Mouse (Mus musculus): ENCODE results near the gene Kptn. TPM values are rescaled to one million over a fixed set of nuclear protein-coding genes. Genes with fewer than 3 reads are reported as not detected.

The Kptn gene
- polyA plus RNA-seq, 1 experiment = 2.1 TPM

DNA sequence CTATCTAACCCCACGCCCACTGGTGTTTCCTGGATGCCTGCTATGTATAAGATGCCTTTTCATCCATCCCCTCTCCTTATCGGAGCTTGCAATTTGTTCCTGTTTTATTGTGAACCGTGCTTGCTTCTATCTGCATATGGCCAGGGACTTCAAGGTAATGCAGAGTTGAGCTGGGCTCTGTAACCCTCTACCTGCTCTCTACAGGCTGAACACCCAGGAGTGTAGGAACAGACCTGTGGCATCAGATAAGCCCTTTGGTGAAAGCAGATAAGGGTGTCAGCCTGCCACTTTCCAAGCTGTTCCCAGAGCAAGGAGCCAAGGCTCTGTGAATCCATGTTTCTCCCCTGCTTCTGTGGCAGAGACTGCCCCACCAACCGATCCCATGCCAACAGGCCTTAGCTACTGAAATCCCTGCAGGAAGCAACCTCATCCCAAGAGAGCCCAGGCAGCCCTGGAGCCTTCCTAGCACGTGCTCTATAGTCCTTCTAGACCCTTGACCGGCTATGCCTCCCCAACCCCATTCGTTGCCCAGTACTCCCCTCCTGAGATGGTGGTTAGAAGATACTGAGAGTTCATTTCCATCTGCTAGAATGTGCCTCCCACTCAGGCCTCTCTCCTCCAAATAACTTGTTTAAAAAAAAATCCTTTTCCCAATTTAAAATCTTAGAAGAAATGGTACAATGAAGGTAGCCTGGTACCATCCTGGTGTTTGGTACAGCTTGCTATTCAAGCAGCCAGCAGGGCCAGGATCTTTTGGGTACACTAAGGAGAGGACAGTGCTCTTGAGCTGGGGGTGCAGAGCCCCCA, 8.2 kb upstream of the Kptn start:
- H3K9me3 ChIP-seq (ENCODE audit: control insufficient read depth, low read length) = no peaks in the 10 kb centered on the region
- H3K4me1 ChIP-seq (ENCODE audit: control insufficient read depth) = peaks cover 15% of the 10 kb centered on the region
- no peak overlapping the region for H3K4me3 ChIP-seq (replicated peaks)
- TF ChIP-seq GATA1 (IDR thresholded peaks at IDR 0.05; ENCODE audit: low read length) (peak; percentile 35; the same call in 1 of the 2 replicates), TAL1 (IDR thresholded peaks at IDR 0.05; ENCODE audit: low read length) (no peak)
- no peaks in the 10 kb centered on the region for H3K27me3 ChIP-seq (ENCODE audit: control insufficient read depth)
- H3K36me3 ChIP-seq (ENCODE audit: control insufficient read depth) = peaks cover 100% of the 10 kb centered on the region

DNA sequence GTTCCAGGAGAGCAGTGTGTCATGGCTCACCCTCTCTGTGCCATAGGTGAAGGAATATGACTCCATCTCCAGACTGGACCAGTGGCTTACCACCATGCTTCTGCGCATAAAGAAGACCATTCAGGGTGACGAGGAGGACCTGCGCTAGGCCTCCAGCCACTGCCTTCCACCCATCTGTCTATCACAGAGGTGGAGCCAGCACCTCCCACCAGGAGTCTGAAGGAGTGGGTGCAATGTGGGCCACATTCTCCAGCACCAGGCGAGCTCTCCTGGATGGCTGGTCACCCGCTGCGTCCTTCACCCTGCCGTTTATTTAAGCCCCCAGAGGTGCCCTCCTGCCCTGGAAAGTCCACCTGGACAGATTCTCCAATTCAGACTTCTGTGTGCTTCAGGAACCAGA, 3.3 kb upstream of the Kptn start:
- Histone ChIP-seq H3K27me3 (ENCODE audit: control insufficient read depth) (no peaks in the 10 kb centered on the region), H3K9me3 (ENCODE audit: control insufficient read depth, low read length) (no peaks in the 10 kb centered on the region), H3K4me3 (replicated peaks) (no peak overlapping the region), H3K4me1 (ENCODE audit: control insufficient read depth) (peaks cover 23% of the 10 kb centered on the region), H3K36me3 (ENCODE audit: control insufficient read depth) (peaks cover 73% of the 10 kb centered on the region)
- no peak for TF ChIP-seq TAL1 (IDR thresholded peaks at IDR 0.05; ENCODE audit: low read length)
- TF ChIP-seq GATA1 (IDR thresholded peaks at IDR 0.05; ENCODE audit: low read length) = no peak

DNA sequence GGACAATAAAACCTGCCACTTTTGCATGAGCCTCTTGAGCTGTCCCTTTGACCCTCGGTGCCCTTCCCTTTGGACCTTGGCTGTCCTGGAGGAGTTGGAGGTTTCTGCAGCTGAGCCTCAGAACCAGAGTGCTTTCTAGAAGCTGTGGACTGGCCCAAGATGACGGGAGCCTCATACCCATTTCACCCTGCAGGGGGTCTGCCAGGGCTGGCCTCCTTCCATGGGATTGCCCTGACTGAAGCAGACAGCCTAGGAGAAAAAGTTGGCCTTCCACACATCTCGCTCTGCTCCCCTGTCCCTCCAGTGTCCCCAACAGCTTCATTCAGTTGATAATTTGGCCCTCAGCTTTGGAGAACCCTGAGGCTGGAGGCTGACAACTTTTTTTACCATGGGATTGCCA, 2.6 kb upstream of the Kptn start:
- Histone ChIP-seq H3K4me1 (ENCODE audit: control insufficient read depth) (peaks cover 23% of the 10 kb centered on the region), H3K36me3 (ENCODE audit: control insufficient read depth) (peaks cover 66% of the 10 kb centered on the region), H3K9me3 (ENCODE audit: control insufficient read depth, low read length) (no peaks in the 10 kb centered on the region), H3K27me3 (ENCODE audit: control insufficient read depth) (no peaks in the 10 kb centered on the region), H3K4me3 (replicated peaks) (no peak overlapping the region)
- TF ChIP-seq TAL1 (IDR thresholded peaks at IDR 0.05; ENCODE audit: low read length) = no peak
- TF ChIP-seq GATA1 (IDR thresholded peaks at IDR 0.05; ENCODE audit: low read length) = no peak

DNA sequence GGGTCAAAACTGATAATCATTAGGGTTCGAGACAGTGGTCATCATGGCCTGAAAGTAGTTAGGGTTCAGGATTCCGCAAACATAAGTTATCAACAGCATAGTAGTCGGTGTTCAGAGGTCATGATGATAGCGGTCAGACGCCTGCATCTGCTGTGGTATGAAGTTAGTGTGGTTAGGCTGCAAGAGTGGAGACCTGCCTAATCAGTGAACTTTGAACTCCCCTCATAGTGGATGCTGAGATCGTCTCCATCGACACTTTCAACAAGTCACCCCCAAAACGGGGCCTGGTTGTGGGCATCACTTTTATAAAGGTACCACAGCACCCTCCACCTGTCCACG, 536 bp downstream of the Kptn start:
- peaks cover 23% of the 10 kb centered on the region for H3K4me1 ChIP-seq (ENCODE audit: control insufficient read depth)
- H3K9me3 ChIP-seq (ENCODE audit: control insufficient read depth, low read length) = no peaks in the 10 kb centered on the region
- TF ChIP-seq GATA1 (IDR thresholded peaks at IDR 0.05; ENCODE audit: low read length) = no peak
- TF ChIP-seq TAL1 (IDR thresholded peaks at IDR 0.05; ENCODE audit: low read length) = no peak
- peak overlapping the region; percentile 78 for H3K4me3 ChIP-seq (replicated peaks)
- H3K36me3 ChIP-seq (ENCODE audit: control insufficient read depth) = peaks cover 37% of the 10 kb centered on the region
- H3K27me3 ChIP-seq (ENCODE audit: control insufficient read depth) = no peaks in the 10 kb centered on the region

DNA sequence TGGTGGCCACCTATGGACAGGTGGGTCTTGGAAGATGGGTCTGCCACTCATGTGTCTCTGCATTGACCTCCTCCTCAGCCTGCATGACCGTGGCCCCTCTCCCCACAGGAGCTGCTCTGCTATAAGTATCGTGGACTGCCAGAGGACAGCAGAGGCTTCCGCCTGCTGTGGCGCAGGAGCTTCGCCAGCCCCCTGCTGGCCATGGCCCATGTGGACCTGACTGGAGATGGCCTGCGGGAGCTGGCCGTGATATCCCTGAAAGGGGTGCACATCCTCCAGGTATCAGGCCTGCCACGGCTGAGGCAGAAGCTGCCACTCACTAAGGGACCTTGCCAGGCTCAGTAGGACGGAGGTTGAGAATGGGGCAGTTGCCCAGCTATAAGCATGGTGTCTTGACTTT, 6.1 kb downstream of the Kptn start:
- Histone ChIP-seq H3K4me3 (replicated peaks) (no peak overlapping the region), H3K4me1 (ENCODE audit: control insufficient read depth) (peaks cover 5% of the 10 kb centered on the region), H3K27me3 (ENCODE audit: control insufficient read depth) (peaks cover 15% of the 10 kb centered on the region), H3K36me3 (ENCODE audit: control insufficient read depth) (peaks cover 5% of the 10 kb centered on the region), H3K9me3 (ENCODE audit: control insufficient read depth, low read length) (no peaks in the 10 kb centered on the region)
- no peak for TF ChIP-seq TAL1 (IDR thresholded peaks at IDR 0.05; ENCODE audit: low read length)
- TF ChIP-seq GATA1 (IDR thresholded peaks at IDR 0.05; ENCODE audit: low read length) = no peak

DNA sequence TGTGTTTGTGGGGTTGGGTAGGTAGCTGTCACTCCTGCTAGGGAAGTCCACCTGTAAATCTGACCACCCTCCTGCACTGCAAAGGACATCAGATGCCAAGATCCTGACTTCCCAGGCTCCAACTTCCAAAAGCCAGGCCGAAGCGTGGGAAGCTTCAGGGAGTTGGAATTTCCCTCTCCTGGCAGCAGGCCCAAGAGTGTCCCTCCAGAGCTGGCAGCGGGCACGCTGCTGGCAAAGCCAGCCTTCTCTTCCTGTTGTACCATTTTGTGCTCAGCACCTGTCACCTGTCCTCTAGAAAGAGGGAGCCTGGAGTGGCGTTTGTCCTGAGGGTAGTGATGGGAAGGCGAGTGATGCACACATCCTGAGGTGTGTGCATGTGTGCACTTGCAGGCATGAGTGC, 8.6 kb downstream of the Kptn start:
- peaks cover 5% of the 10 kb centered on the region for H3K36me3 ChIP-seq (ENCODE audit: control insufficient read depth)
- TF ChIP-seq GATA1 (IDR thresholded peaks at IDR 0.05; ENCODE audit: low read length) (no peak), TAL1 (IDR thresholded peaks at IDR 0.05; ENCODE audit: low read length) (no peak)
- no peaks in the 10 kb centered on the region for H3K9me3 ChIP-seq (ENCODE audit: control insufficient read depth, low read length)
- H3K27me3 ChIP-seq (ENCODE audit: control insufficient read depth) = peaks cover 39% of the 10 kb centered on the region
- H3K4me1 ChIP-seq (ENCODE audit: control insufficient read depth) = peaks cover 5% of the 10 kb centered on the region
- no peak overlapping the region for H3K4me3 ChIP-seq (replicated peaks)

DNA sequence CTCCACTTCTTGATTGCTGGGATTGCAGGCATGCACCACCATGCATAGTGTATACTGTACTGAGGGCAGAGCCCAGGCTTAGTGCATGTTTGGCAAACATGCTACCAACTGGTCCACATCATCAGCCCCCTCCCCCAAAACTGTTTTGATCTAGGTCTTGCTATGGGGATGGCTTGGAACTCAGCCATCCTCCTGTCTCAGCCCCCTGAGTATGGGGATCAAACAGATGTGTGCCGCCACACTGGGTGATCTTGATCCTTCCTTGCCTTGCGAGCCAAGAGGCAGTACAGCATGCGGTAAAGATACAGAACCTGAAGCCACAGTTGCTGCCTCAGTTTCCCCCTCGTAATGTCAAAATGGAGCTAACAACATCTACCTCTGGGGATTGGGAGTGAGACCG, 9.2 kb downstream of the Kptn start:
- TF ChIP-seq TAL1 (IDR thresholded peaks at IDR 0.05; ENCODE audit: low read length) = no peak
- no peak for TF ChIP-seq GATA1 (IDR thresholded peaks at IDR 0.05; ENCODE audit: low read length)
- no peaks in the 10 kb centered on the region for H3K9me3 ChIP-seq (ENCODE audit: control insufficient read depth, low read length)
- H3K4me1 ChIP-seq (ENCODE audit: control insufficient read depth) = peaks cover 5% of the 10 kb centered on the region
- H3K27me3 ChIP-seq (ENCODE audit: control insufficient read depth) = peaks cover 41% of the 10 kb centered on the region
- H3K36me3 ChIP-seq (ENCODE audit: control insufficient read depth) = peaks cover 5% of the 10 kb centered on the region
- no peak overlapping the region for H3K4me3 ChIP-seq (replicated peaks)

DNA sequence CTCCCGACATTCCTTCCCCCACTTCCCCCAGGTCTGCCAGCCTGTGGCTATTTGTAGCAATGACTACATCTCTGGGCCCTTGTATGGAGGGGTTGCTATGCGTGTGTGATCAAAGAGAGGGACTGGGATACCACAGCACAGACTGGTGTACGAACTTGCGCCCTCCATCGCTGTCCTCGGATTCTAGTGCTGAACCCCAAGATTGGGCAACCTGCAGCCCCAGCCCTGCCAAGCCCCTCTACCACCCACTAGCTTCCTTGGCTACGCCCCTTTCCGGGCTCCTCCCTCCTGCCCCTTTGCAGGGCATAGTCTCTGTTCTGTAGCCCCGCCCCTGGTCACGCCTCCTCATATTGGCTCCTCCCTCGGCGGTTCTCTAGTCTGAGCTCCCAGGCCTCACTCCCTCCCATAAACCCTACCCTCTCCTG, 9.7 kb downstream of the Kptn start, which contains the start of gene Slc8a2:
Gene Slc8a2 (plus strand): TSS at position 406 of the 425 bp plus-strand sequence.
- peaks cover 5% of the 10 kb centered on the region for H3K4me1 ChIP-seq (ENCODE audit: control insufficient read depth)
- H3K9me3 ChIP-seq (ENCODE audit: control insufficient read depth, low read length) = no peaks in the 10 kb centered on the region
- TF ChIP-seq GATA1 (IDR thresholded peaks at IDR 0.05; ENCODE audit: low read length) = no peak
- no peak for TF ChIP-seq TAL1 (IDR thresholded peaks at IDR 0.05; ENCODE audit: low read length)
- H3K4me3 ChIP-seq (replicated peaks) = no peak within 1 kb of the TSS
- peaks cover 41% of the 10 kb centered on the region for H3K27me3 ChIP-seq (ENCODE audit: control insufficient read depth)
- H3K36me3 ChIP-seq (ENCODE audit: control insufficient read depth) = peaks cover 5% of the 10 kb centered on the region

DNA sequence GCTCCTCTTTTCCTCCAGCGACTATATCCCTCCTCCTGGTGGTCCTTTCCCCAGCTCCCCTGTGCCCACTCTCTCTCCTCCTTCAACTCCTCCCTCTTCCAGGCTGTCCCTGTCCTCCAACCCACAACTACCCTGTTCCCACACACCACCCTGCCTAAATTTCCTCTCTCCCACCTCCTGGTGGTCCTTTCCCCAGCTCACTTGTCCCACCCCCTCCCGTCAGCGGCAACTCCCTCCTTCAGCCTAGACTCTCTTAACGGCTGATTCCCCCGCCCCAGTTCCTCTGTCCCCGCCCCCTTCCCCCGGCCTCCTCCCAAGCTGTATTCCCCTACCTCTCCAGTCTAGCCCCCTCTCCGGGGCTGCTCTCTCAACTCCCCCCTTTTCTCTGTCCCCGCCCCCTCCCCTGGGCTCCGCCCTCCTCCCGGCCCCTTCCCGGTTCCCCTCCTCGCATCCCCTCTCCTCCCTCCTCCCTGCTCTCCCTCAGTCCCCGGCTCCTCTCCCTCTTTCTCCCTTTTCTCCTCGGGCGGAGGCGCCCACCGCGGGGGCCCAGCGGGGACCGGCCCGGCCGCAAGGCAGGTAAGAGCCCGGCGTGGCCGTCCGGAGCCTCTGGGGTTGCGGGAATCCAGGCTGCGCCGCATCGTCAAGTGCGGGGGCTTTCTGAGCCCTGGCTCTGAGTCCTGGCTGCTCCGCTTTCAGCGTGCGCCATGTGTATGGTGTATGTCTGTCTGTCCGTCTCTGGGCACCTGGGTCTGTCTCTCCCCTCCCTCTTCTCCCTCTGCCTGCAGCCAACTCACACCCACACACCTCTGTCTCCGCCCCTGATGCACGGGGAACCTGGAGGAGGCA, 10.4 kb downstream of the Kptn start:
- no peaks in the 10 kb centered on the region for H3K9me3 ChIP-seq (ENCODE audit: control insufficient read depth, low read length)
- H3K36me3 ChIP-seq (ENCODE audit: control insufficient read depth) = peaks cover 5% of the 10 kb centered on the region
- peaks cover 5% of the 10 kb centered on the region for H3K4me1 ChIP-seq (ENCODE audit: control insufficient read depth)
- H3K27me3 ChIP-seq (ENCODE audit: control insufficient read depth) = peaks cover 41% of the 10 kb centered on the region
- no peak for TF ChIP-seq GATA1 (IDR thresholded peaks at IDR 0.05; ENCODE audit: low read length)
- TF ChIP-seq TAL1 (IDR thresholded peaks at IDR 0.05; ENCODE audit: low read length) = no peak
- H3K4me3 ChIP-seq (replicated peaks) = no peak overlapping the region
